Mouse (Mus musculus): ENCODE data around the gene Fam243.

DNA sequence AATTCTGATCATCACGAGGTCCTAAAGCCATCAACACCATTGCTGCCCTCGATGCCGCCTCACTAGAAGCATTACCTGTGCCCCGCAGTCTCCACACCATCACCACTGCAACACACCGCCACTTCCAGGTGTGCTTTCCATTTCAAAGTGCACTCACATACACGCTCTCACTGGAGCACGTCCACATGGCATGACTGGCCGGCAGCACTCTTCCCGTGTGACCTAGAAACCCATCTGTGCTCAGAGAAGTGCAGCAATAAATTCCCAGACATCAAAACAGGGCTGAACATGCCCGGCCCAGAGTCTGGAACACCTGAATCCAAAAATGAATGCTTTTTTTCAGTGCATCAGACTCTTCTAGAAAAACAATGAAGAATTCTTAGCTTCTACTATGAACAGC is 6.7 kb upstream of the Fam243 start:
- TF ChIP-seq CTCF (IDR thresholded peaks at IDR 0.05; ENCODE audit: extremely low read depth, insufficient read length, insufficient replicate concordance, low read depth, low read length) (no peak), POLR2A (IDR thresholded peaks at IDR 0.05; ENCODE audit: low read depth, low read length) (no peak)
